Mouse (Mus musculus): Measurements from ENCODE around the gene Dpf3. TPM values are rescaled to one million over a fixed set of nuclear protein-coding genes. Genes with fewer than 3 reads are reported as not detected.

Gene Dpf3
- polyA plus RNA-seq, 1 experiment from 2014 or later = 19.2 TPM

DNA sequence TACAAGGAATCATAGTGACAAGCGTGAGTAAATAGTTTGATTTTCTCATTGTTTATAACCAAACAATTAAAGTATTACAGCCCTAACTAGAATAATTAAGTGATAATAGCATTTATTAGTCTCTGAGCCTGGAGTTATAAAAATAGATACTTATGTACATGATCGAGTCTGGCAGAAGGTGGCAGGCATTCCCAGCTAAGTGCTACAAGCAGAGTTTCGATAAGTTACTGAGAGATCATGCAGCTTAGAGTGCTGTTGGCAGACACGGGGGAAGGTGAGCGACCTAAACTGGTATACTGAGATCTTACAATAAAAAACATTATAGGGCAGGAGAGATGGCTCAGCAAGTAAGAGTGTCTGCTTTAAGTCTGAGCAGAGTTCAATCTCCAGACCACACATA, 3.9 kb downstream of the Dpf3 start:
- 32% methylated on average over 5 of the region's 5 CpGs for WGBS
- no peaks in the 10 kb centered on the region for H3K36me3 ChIP-seq (ENCODE audit: control insufficient read depth, insufficient read depth)
- H3K27ac ChIP-seq (ENCODE audit: low read length) = peak overlapping the region; percentile 79
- ATAC-seq (replicated peaks; ENCODE audit: extremely low read depth, insufficient read depth, low FRiP score) = no peak
- no peaks in the 10 kb centered on the region for H3K27me3 ChIP-seq (ENCODE audit: control insufficient read depth, insufficient read depth, low read length)
- peak overlapping the region; percentile 41 for H3K4me2 ChIP-seq (ENCODE audit: low read depth, low read length)
- no peak overlapping the region for H3K4me3 ChIP-seq (ENCODE audit: low read length)
- no peak overlapping the region for H3K9ac ChIP-seq (ENCODE audit: low read length)
- H3K9me3 ChIP-seq (replicated peaks; ENCODE audit: control insufficient read depth, low read length) = no peaks in the 10 kb centered on the region
- H3K4me1 ChIP-seq (ENCODE audit: control insufficient read depth, insufficient read depth, low read length) = peaks cover 28% of the 10 kb centered on the region

GRCm38 (mm10) chr12:83481439-83481838, 6.1 kb downstream of the Dpf3 start:
- H3K9me3 ChIP-seq (replicated peaks; ENCODE audit: control insufficient read depth, low read length) = no peaks in the 10 kb centered on the region
- no peak for ATAC-seq (replicated peaks; ENCODE audit: extremely low read depth, insufficient read depth, low FRiP score)
- no peaks in the 10 kb centered on the region for H3K36me3 ChIP-seq (ENCODE audit: control insufficient read depth, insufficient read depth)
- 63% methylated on average over 4 of the region's 4 CpGs for WGBS
- H3K27me3 ChIP-seq (ENCODE audit: control insufficient read depth, insufficient read depth, low read length) = no peaks in the 10 kb centered on the region
- no peak overlapping the region for H3K9ac ChIP-seq (ENCODE audit: low read length)
- no peak overlapping the region for H3K4me3 ChIP-seq (ENCODE audit: low read length)
- H3K4me2 ChIP-seq (ENCODE audit: low read depth, low read length) = no peak overlapping the region
- peak overlapping the region; percentile 6; the same call in 1 of the 2 replicates for H3K27ac ChIP-seq (ENCODE audit: low read length)
- peaks cover 31% of the 10 kb centered on the region for H3K4me1 ChIP-seq (ENCODE audit: control insufficient read depth, insufficient read depth, low read length)

DNA sequence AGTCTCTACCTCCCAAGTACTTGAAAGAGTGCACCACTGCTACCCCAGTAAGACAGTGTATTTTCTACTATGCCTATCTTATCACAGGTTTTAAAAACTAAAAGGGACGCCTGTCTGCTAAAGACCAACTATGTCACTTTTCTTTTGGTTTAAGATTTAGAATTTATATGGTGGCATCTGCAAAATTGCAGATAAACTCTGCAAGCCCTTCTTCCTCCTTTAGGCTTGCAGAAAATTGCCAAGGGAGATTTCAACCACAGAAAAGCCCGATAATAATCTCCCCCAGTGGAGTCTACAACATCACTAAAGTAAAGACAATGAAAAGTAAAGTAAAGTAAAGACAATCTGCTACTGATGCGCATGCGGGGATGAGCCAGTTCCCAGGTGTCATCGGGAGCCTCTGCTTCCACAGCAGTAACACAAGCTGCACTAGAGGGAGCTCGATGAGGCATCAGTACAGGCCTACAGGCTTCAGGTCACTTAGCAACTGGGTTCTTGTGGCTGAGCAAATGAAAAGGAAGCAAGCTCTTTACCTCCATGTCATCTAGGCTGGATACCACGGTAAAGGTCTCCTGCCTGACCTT, 7.6 kb downstream of the Dpf3 start:
- no peaks in the 10 kb centered on the region for H3K27me3 ChIP-seq (ENCODE audit: control insufficient read depth, insufficient read depth, low read length)
- H3K9ac ChIP-seq (ENCODE audit: low read length) = no peak overlapping the region
- no peak overlapping the region for H3K4me2 ChIP-seq (ENCODE audit: low read depth, low read length)
- no peak overlapping the region for H3K27ac ChIP-seq (ENCODE audit: low read length)
- H3K9me3 ChIP-seq (replicated peaks; ENCODE audit: control insufficient read depth, low read length) = no peaks in the 10 kb centered on the region
- no peak for ATAC-seq (replicated peaks; ENCODE audit: extremely low read depth, insufficient read depth, low FRiP score)
- WGBS = 71% methylated on average over 7 of the region's 7 CpGs
- no peaks in the 10 kb centered on the region for H3K36me3 ChIP-seq (ENCODE audit: control insufficient read depth, insufficient read depth)
- peaks cover 26% of the 10 kb centered on the region for H3K4me1 ChIP-seq (ENCODE audit: control insufficient read depth, insufficient read depth, low read length)
- no peak overlapping the region for H3K4me3 ChIP-seq (ENCODE audit: low read length)

DNA sequence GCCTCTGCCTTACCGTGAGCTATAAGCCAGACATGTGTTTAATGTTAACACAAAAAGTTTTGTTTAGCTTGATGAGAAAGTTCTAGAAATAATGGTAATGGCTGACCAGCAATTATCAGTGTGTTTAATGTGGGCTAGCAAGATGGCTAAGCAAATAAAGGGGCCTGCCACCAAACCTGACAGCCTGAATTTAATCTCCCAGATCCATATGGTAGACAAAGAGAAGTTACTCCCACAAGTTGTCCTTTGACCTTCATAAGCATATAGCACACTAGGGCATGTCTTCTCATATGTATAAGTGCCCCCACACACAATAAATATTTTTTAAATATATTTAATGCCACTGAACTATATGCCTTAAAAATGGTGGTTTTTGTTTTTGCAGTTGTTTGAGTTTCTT, 8.4 kb downstream of the Dpf3 start:
- H3K4me1 ChIP-seq (ENCODE audit: control insufficient read depth, insufficient read depth, low read length) = peaks cover 21% of the 10 kb centered on the region
- H3K36me3 ChIP-seq (ENCODE audit: control insufficient read depth, insufficient read depth) = no peaks in the 10 kb centered on the region
- no peak overlapping the region for H3K9ac ChIP-seq (ENCODE audit: low read length)
- no peaks in the 10 kb centered on the region for H3K9me3 ChIP-seq (replicated peaks; ENCODE audit: control insufficient read depth, low read length)
- no peak for ATAC-seq (replicated peaks; ENCODE audit: extremely low read depth, insufficient read depth, low FRiP score)
- no peaks in the 10 kb centered on the region for H3K27me3 ChIP-seq (ENCODE audit: control insufficient read depth, insufficient read depth, low read length)
- no peak overlapping the region for H3K4me3 ChIP-seq (ENCODE audit: low read length)
- H3K4me2 ChIP-seq (ENCODE audit: low read depth, low read length) = no peak overlapping the region
- H3K27ac ChIP-seq (ENCODE audit: low read length) = no peak overlapping the region
- 47% methylated on average over 1 of the region's 1 CpGs for WGBS

DNA sequence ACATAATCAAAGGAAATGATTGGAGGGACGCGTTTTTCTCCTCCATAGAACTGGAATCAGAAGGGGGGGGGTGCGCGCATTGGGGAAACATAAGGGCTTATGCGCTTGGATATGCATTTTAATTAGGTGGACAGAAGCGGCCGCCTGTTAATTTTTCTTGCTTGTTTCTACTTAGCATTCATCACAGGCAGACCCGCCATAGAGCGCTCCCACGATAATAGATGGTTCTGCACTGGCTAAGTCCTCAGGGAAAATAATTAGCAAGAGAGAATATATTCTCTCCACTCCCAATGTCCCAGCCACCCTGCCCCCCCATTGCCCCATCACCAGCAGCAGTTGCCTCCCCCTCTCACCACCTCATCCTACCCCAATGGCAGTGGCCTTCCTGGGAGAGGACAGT, 11.2 kb downstream of the Dpf3 start:
- WGBS = 88% methylated on average over 10 of the region's 10 CpGs
- Histone ChIP-seq H3K9ac (ENCODE audit: low read length) (no peak overlapping the region), H3K4me2 (ENCODE audit: low read depth, low read length) (no peak overlapping the region), H3K27me3 (ENCODE audit: control insufficient read depth, insufficient read depth, low read length) (no peaks in the 10 kb centered on the region), H3K27ac (ENCODE audit: low read length) (no peak overlapping the region), H3K4me1 (ENCODE audit: control insufficient read depth, insufficient read depth, low read length) (peaks cover 28% of the 10 kb centered on the region), H3K36me3 (ENCODE audit: control insufficient read depth, insufficient read depth) (no peaks in the 10 kb centered on the region), H3K4me3 (ENCODE audit: low read length) (no peak overlapping the region), H3K9me3 (replicated peaks; ENCODE audit: control insufficient read depth, low read length) (no peaks in the 10 kb centered on the region)
- no peak for ATAC-seq (replicated peaks; ENCODE audit: extremely low read depth, insufficient read depth, low FRiP score)

DNA sequence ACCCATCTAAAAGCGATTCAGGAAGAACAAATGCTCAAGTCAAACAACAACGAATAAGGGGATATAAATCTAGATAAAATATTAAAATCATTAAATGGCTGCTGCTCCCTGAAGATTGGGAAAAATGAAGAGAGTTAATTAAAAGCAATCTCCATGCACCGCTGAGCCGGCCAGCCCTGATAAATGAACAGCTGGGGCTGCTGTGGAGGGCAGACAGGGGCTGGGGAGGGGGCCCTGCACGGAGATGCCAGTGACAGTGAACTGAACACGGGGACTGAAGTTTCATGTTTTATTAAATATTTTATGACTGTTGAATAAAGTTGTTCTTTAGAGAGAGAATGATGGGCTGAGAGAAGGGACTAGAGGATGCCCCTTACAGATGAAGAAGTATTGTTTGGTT, 12.1 kb downstream of the Dpf3 start:
- H3K36me3 ChIP-seq (ENCODE audit: control insufficient read depth, insufficient read depth) = no peaks in the 10 kb centered on the region
- H3K4me3 ChIP-seq (ENCODE audit: low read length) = no peak overlapping the region
- H3K9me3 ChIP-seq (replicated peaks; ENCODE audit: control insufficient read depth, low read length) = no peaks in the 10 kb centered on the region
- peaks cover 29% of the 10 kb centered on the region for H3K4me1 ChIP-seq (ENCODE audit: control insufficient read depth, insufficient read depth, low read length)
- H3K4me2 ChIP-seq (ENCODE audit: low read depth, low read length) = no peak overlapping the region
- H3K27me3 ChIP-seq (ENCODE audit: control insufficient read depth, insufficient read depth, low read length) = no peaks in the 10 kb centered on the region
- H3K9ac ChIP-seq (ENCODE audit: low read length) = no peak overlapping the region
- no peak overlapping the region for H3K27ac ChIP-seq (ENCODE audit: low read length)
- 53% methylated on average over 6 of the region's 6 CpGs for WGBS
- ATAC-seq (replicated peaks; ENCODE audit: extremely low read depth, insufficient read depth, low FRiP score) = no peak

DNA sequence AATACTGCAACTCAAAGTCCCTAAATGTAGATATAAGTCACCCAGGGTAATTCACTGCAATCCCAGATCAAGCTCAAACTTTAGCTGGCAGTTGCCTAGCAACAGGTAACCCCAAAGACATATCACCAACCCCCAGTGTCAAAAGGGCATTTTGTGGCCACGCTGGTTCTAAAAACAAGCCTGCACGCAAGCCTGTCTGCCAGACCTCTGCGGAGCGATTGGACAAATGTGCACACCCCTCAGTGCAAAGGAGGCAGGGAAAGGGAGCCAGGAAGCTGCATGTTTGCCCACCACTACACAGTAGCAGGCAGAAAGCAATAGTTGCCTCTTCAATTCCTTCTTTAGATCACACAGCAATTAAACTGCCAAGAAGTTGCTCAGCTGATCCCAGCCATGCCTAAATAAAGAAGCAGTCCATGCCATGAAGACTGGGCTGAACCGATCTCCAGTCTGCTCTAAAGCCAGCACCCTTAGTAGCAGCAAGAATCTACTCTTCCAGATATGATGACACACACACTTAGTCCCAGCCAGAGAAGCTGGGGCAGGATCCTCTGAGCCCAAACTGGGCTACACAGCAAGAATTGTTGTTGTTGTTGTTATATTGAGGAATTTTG, 13.4 kb downstream of the Dpf3 start:
- peak overlapping the region; percentile 47 for H3K27ac ChIP-seq (ENCODE audit: low read length)
- H3K4me1 ChIP-seq (ENCODE audit: control insufficient read depth, insufficient read depth, low read length) = peaks cover 29% of the 10 kb centered on the region
- H3K4me2 ChIP-seq (ENCODE audit: low read depth, low read length) = peak overlapping the region; percentile 21; the same call in 1 of the 2 replicates

DNA sequence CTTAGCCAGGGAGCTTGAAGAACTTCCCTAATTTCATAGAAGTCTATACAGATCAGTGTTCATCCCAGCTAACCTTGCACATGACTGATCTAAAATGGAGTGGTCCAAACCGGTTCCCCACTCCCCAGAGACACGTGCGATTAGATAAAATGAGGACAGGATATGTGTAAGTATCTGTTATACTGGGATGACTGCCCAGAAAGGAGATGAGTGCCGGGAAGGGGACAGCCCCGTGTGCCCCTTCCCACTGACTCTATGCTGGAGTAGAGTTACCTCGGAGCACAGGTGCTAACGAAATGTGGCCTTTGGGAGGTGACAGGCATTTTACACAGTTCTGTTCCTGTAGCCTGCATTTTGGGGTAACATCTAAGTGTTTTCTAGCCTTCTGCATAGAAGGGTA, 15.8 kb downstream of the Dpf3 start:
- Histone ChIP-seq H3K4me3 (ENCODE audit: low read length) (no peak overlapping the region), H3K27ac (ENCODE audit: low read length) (no peak overlapping the region), H3K9ac (ENCODE audit: low read length) (no peak overlapping the region), H3K4me2 (ENCODE audit: low read depth, low read length) (no peak overlapping the region), H3K27me3 (ENCODE audit: control insufficient read depth, insufficient read depth, low read length) (no peaks in the 10 kb centered on the region), H3K36me3 (ENCODE audit: control insufficient read depth, insufficient read depth) (no peaks in the 10 kb centered on the region), H3K9me3 (replicated peaks; ENCODE audit: control insufficient read depth, low read length) (no peaks in the 10 kb centered on the region), H3K4me1 (ENCODE audit: control insufficient read depth, insufficient read depth, low read length) (peaks cover 27% of the 10 kb centered on the region)
- peak; percentile 58; the same call in 1 of the 2 replicates for ATAC-seq (replicated peaks; ENCODE audit: extremely low read depth, insufficient read depth, low FRiP score)
- 26% methylated on average over 7 of the region's 7 CpGs for WGBS

More for the DNA sequence above, 13.4 kb downstream of the Dpf3 start:
- Histone ChIP-seq H3K36me3 (ENCODE audit: control insufficient read depth, insufficient read depth) (no peaks in the 10 kb centered on the region), H3K4me3 (ENCODE audit: low read length) (no peak overlapping the region), H3K27me3 (ENCODE audit: control insufficient read depth, insufficient read depth, low read length) (no peaks in the 10 kb centered on the region), H3K9ac (ENCODE audit: low read length) (no peak overlapping the region), H3K9me3 (replicated peaks; ENCODE audit: control insufficient read depth, low read length) (no peaks in the 10 kb centered on the region)
- 28% methylated on average over 5 of the region's 5 CpGs for WGBS
- ATAC-seq (replicated peaks; ENCODE audit: extremely low read depth, insufficient read depth, low FRiP score) = no peak

- H3K4me3 ChIP-seq (ENCODE audit: low read length) = no peak overlapping the region
- 73% methylated on average over 9 of the region's 9 CpGs for WGBS
- H3K4me2 ChIP-seq (ENCODE audit: low read depth, low read length) = no peak overlapping the region
- no peak for ATAC-seq (replicated peaks; ENCODE audit: extremely low read depth, insufficient read depth, low FRiP score)
- no peak overlapping the region for H3K27ac ChIP-seq (ENCODE audit: low read length)
- no peak overlapping the region for H3K9ac ChIP-seq (ENCODE audit: low read length)
- no peaks in the 10 kb centered on the region for H3K9me3 ChIP-seq (replicated peaks; ENCODE audit: control insufficient read depth, low read length)
- no peaks in the 10 kb centered on the region for H3K27me3 ChIP-seq (ENCODE audit: control insufficient read depth, insufficient read depth, low read length)
- H3K4me1 ChIP-seq (ENCODE audit: control insufficient read depth, insufficient read depth, low read length) = peaks cover 37% of the 10 kb centered on the region
- H3K36me3 ChIP-seq (ENCODE audit: control insufficient read depth, insufficient read depth) = no peaks in the 10 kb centered on the region
Measured at GRCm38 (mm10) chr12:83470085-83470484, 17.4 kb downstream of the Dpf3 start.
